Mouse (Mus musculus) left cerebral cortex, postnatal 10 days (tissue): ENCODE data around the gene Lamp1. TPM values are rescaled to one million over a fixed set of nuclear protein-coding genes. Genes with fewer than 3 reads are reported as not detected.

Experiments used
- DNase-seq, 2 experiments: peaks; one replicate each; pipeline ENCODE4 v3.0.0; 2021 to 2022; ENCODE audit warnings: low spot score in 2 of 2, mixed read lengths in 1 of 2; ENCODE audit errors: extremely low spot score in 1 of 2
- intact Hi-C: fragments of 180-260 bp; cut with DNase I; formaldehyde crosslinking; loops from one replicate; pipeline ENCODE4 v1.15.1; 2025
- microRNA-seq: library from miRNA; unstranded; fragments of <30 nt; microRNA quantifications from one replicate; pipeline ENCODE4 v1.2.0, GENCODE M21; 2022
- total RNA-seq, 2 experiments: library from RNA; stranded (reverse); gene quantifications; 2 replicates each; pipeline ENCODE4 v1.2.3; 2021

Lamp1 gene
- total RNA-seq, 2 experiments from 2014 or later = 300 to 304 TPM

GRCm38 (mm10) chr8:13217986-13218385 lies 59.0 kb downstream of the Lamp1 start:
- DNase-seq = no peak
- intact Hi-C loops = no loop called here

- DNase-seq = no peak
- intact Hi-C loops = no loop called here
These were observed 59.5 kb downstream of the Lamp1 start for GRCm38 (mm10) chr8:13218441-13218840.

- intact Hi-C loops = no loop called here
- DNase-seq = no peak
These were observed 65.5 kb downstream of the Lamp1 start for GRCm38 (mm10) chr8:13224426-13224825.

Small RNA genes within 50 kb of the gene (microRNA-seq; reads per million reads assigned to microRNA genes)
- 27.3 reads per million, percentile 44 among the genes with 10 or more reads in this experiment for gene Mir1968
- not detected for gene Mir7065

Other genes starting within 250 kb of the Lamp1 start
- gene F7, start 133.1 kb upstream of the Lamp1 start, total RNA-seq = not detected
- under 1 TPM in 1 of 2 experiments, not detected in 1; 0.24 TPM for gene F10, start 121.9 kb upstream of the Lamp1 start, total RNA-seq
- not detected for gene Proz, start 98.2 kb upstream of the Lamp1 start, total RNA-seq
- 10 to 100 TPM; 29.3 to 29.4 TPM for gene Pcid2, start 53.7 kb upstream of the Lamp1 start, total RNA-seq
- gene Cul4a, start 53.5 kb upstream of the Lamp1 start, total RNA-seq = 10 to 100 TPM; 59.8 to 62.4 TPM
- 1 to 10 TPM; 4.9 to 6.4 TPM for gene Grtp1, start 41.5 kb downstream of the Lamp1 start, total RNA-seq
- gene Adprhl1, start 95.0 kb downstream of the Lamp1 start, total RNA-seq = 1 to 10 TPM; 1.3 to 1.9 TPM
- gene Dcun1d2, start 129.0 kb downstream of the Lamp1 start, total RNA-seq = 10 to 100 TPM; 24.7 to 26.9 TPM
- gene Tmco3, start 129.0 kb downstream of the Lamp1 start, total RNA-seq = 10 to 100 TPM; 43.2 to 45.2 TPM
- 10 to 100 TPM; 63.1 to 65.1 TPM for gene Tfdp1, start 179.6 kb downstream of the Lamp1 start, total RNA-seq
- not detected for gene Atp4b, start 237.7 kb downstream of the Lamp1 start, total RNA-seq
- under 1 TPM in 1 of 2 experiments, not detected in 1; 0.04 TPM for gene Grk1, start 245.9 kb downstream of the Lamp1 start, total RNA-seq